In genomic region chr2:164516592-164516991, GRCm38 (mm10) we compare ENCODE assay signal across 20 mouse cellular contexts. TPM values are rescaled to one million over a fixed set of nuclear protein-coding genes. Genes with fewer than 3 reads are reported as not detected.
"Had no signal": no experiment of that assay in that cellular context is flagged by ENCODE, and none has a peak within 500 bp of the region (broad histone marks: within the 10 kb centered on the region; RNA-seq: fewer than 3 reads in every experiment).

No protein-coding gene starts in this region.

- H3K4me2 ChIP-seq: limb, embryonic 15.5 days; liver, embryonic 12.5 days; neural tube, embryonic 15.5 days; stomach, embryonic 15.5 days had no signal

- H3K27ac ChIP-seq: limb, embryonic 15.5 days; liver, embryonic 12.5 days; neural tube, embryonic 15.5 days; stomach, embryonic 15.5 days had no signal

- H3K4me3 ChIP-seq: limb, embryonic 15.5 days; liver, embryonic 12.5 days; myocyte; neural tube, embryonic 15.5 days; stomach, embryonic 15.5 days had no signal

- ATAC-seq: liver, embryonic 12.5 days had no signal

- H3K36me3 ChIP-seq: limb, embryonic 15.5 days; liver, embryonic 12.5 days; neural tube, embryonic 15.5 days; stomach, embryonic 15.5 days had no signal

- H3K9ac ChIP-seq: limb, embryonic 15.5 days; liver, embryonic 12.5 days; neural tube, embryonic 15.5 days; stomach, embryonic 15.5 days had no signal

- H3K9me3 ChIP-seq: limb, embryonic 15.5 days; liver, embryonic 12.5 days; neural tube, embryonic 15.5 days; stomach, embryonic 15.5 days had no signal

- DNase-seq: kidney, adult 11 months; left cerebral cortex, postnatal 4 days; midbrain, embryonic 14.5 days; spleen, adult 18-20 months; thymus, adult 2 months; thymus, postnatal 36 days had no signal

- H3K27me3 ChIP-seq: limb, embryonic 15.5 days; neural tube, embryonic 15.5 days; stomach, embryonic 15.5 days had no signal

RNA-seq across cellular contexts. Expression of gene Trp53tg5, which starts 43.1 kb away (rescaled TPM):
- total RNA-seq: layer of hippocampus, adult 18-20 months; layer of hippocampus, postnatal 10 days; left cerebral cortex, adult 18-20 months; left cerebral cortex, postnatal 10 days; left cerebral cortex, postnatal 4 days; megakaryocyte progenitor cell, adult 5-6 weeks had no signal
- polyA plus RNA-seq: kidney, embryonic 16.5 days; limb, embryonic 15.5 days; liver, embryonic 12.5 days; liver, embryonic 16.5 days; lung, embryonic 16.5 days; midbrain, embryonic 14.5 days; myocyte; neural tube, embryonic 11.5 days; neural tube, embryonic 15.5 days; thymus, adult 2 months had no signal

RNA-seq across cellular contexts. Expression of gene Wfdc2, which starts 45.6 kb away (rescaled TPM):
- polyA plus RNA-seq: myocyte had no signal

RNA-seq across cellular contexts. Expression of gene Gm20458, which starts 55.8 kb away (rescaled TPM):
- total RNA-seq: megakaryocyte progenitor cell, adult 5-6 weeks had no signal
